Mouse (Mus musculus) mouse trophoblast stem cell (cell line): Measurements from ENCODE around the gene Pitpnc1.

Experiments
- in situ Hi-C, 2 experiments: fragments of 300-500 bp; cut with MseI, MboI; formaldehyde crosslinking; loops; 2 replicates in 1 of 2; 3 replicates in 1 of 2; pipeline ENCODE4 v1.15.1; 2025

The Pitpnc1 gene

GRCm38 (mm10) chr11:107243126-107243525 is 227.4 kb downstream of the Pitpnc1 start:
- in situ Hi-C loops: no loop called here

- in situ Hi-C loops: no loop called here
Observed at GRCm38 (mm10) chr11:107241678-107242077, 228.8 kb downstream of the Pitpnc1 start.

GRCm38 (mm10) chr11:107238506-107238905 is 232.0 kb downstream of the Pitpnc1 start:
- in situ Hi-C loops: no loop called here

GRCm38 (mm10) chr11:107237532-107237931 is 233.0 kb downstream of the Pitpnc1 start:
- in situ Hi-C loops: no loop called here

- in situ Hi-C loops: no loop called here
Observed at GRCm38 (mm10) chr11:107233252-107233890, 237.1 kb downstream of the Pitpnc1 start.

GRCm38 (mm10) chr11:107230128-107230527 is 240.4 kb downstream of the Pitpnc1 start:
- in situ Hi-C loops: no loop called here

- in situ Hi-C loops: no loop called here
Observed at GRCm38 (mm10) chr11:107226431-107226830, 244.1 kb downstream of the Pitpnc1 start.

GRCm38 (mm10) chr11:107226013-107226412 is 244.5 kb downstream of the Pitpnc1 start:
- in situ Hi-C loops: no loop called here

GRCm38 (mm10) chr11:107225301-107225700 is 245.2 kb downstream of the Pitpnc1 start:
- in situ Hi-C loops: no loop called here

- in situ Hi-C loops: no loop called here
Observed at GRCm38 (mm10) chr11:107223667-107224214, 246.8 kb downstream of the Pitpnc1 start.

- in situ Hi-C loops: no loop called here
Observed at GRCm38 (mm10) chr11:107223169-107223561, 247.3 kb downstream of the Pitpnc1 start.

- in situ Hi-C loops: no loop called here
Observed at GRCm38 (mm10) chr11:107222531-107223168, 247.8 kb downstream of the Pitpnc1 start.

- in situ Hi-C loops: no loop called here
Observed at GRCm38 (mm10) chr11:107215111-107215510, 255.4 kb downstream of the Pitpnc1 start.

GRCm38 (mm10) chr11:107213745-107214144 is 256.8 kb downstream of the Pitpnc1 start:
- in situ Hi-C loops: no loop called here

- in situ Hi-C loops: no loop called here
Observed at GRCm38 (mm10) chr11:107209818-107210217, 260.7 kb downstream of the Pitpnc1 start.

- in situ Hi-C loops: no loop called here
Observed at GRCm38 (mm10) chr11:107201773-107202172, 268.7 kb downstream of the Pitpnc1 start.

GRCm38 (mm10) chr11:107199281-107199680 is 271.2 kb downstream of the Pitpnc1 start:
- in situ Hi-C loops: no loop called here

- in situ Hi-C loops: no loop called here
Observed at GRCm38 (mm10) chr11:107195334-107195733, 275.2 kb downstream of the Pitpnc1 start.

- in situ Hi-C loops: no loop called here
Observed at GRCm38 (mm10) chr11:107190376-107190775, 280.1 kb downstream of the Pitpnc1 start.

- in situ Hi-C loops: no loop called here
Observed at GRCm38 (mm10) chr11:107188565-107189552, 281.6 kb downstream of the Pitpnc1 start, which contains the start of gene Nol11. Nol11 (minus strand) TSS chr11:107189381.

GRCm38 (mm10) chr11:107183777-107184176 is 286.7 kb downstream of the Pitpnc1 start:
- in situ Hi-C loops: no loop called here

GRCm38 (mm10) chr11:107161215-107161614 is 309.3 kb downstream of the Pitpnc1 start:
- in situ Hi-C loops: no loop called here
